Mouse (Mus musculus) forebrain, embryonic 14.5 days (tissue): ENCODE results near the gene Eprs. TPM values are rescaled to one million over a fixed set of nuclear protein-coding genes. Genes with fewer than 3 reads are reported as not detected.
A peak's percentile ranks its signal among the peaks of the same experiment; 100 is the strongest.

Source experiments
- ATAC-seq: fragments of 200-750 bp; cut with Nextera tagmentation; 2 replicates; pipeline ENCODE4 v1.8.0; 2017; ENCODE audit warnings: mild to moderate bottlenecking, moderate library complexity
- DNase-seq: peaks from one replicate; pipeline ENCODE4 v3.0.0-alpha.2; 2015; ENCODE audit warnings: low spot score
- H3K27ac ChIP-seq: fragments of 300-500 bp; sonication (generic); 2 replicates; pipeline ENCODE4 v1.5.1; 2014; ENCODE audit warnings: low read depth, mild to moderate bottlenecking, control low read depth, low read length, moderate library complexity
- H3K27me3 ChIP-seq: fragments of 300-500 bp; sonication (generic); replicated peaks from 2 replicates; pipeline ENCODE4 v1.6.1; 2014; ENCODE audit warnings: low read length, control low read depth, mixed read lengths; ENCODE audit not compliant: control insufficient read depth, insufficient read depth
- H3K36me3 ChIP-seq: fragments of 300-500 bp; sonication (generic); 2 replicates; pipeline ENCODE4 v1.6.1; 2014; ENCODE audit warnings: low read length, control low read depth; ENCODE audit not compliant: control insufficient read depth, insufficient read depth
- H3K4me1 ChIP-seq: fragments of 300-500 bp; sonication (generic); 2 replicates; pipeline ENCODE4 v1.6.1; 2014; ENCODE audit warnings: antibody characterized with exemption, low read length, control low read depth; ENCODE audit not compliant: control insufficient read depth, insufficient read depth
- H3K4me2 ChIP-seq: fragments of 300-500 bp; sonication (generic); 2 replicates; pipeline ENCODE4 v1.6.1; 2014; ENCODE audit warnings: mild to moderate bottlenecking, control low read depth, low read length
- H3K4me3 ChIP-seq: fragments of 300-500 bp; sonication (generic); 2 replicates; pipeline ENCODE4 v1.5.1; 2014; ENCODE audit warnings: low read depth, low read length, control low read depth
- H3K9ac ChIP-seq: fragments of 300-500 bp; sonication (generic); 2 replicates; pipeline ENCODE4 v1.6.1; 2014; ENCODE audit warnings: mild to moderate bottlenecking, low read length, control low read depth, moderate library complexity
- H3K9me3 ChIP-seq: fragments of 300-500 bp; sonication (generic); replicated peaks from 2 replicates; pipeline ENCODE4 v1.6.1; 2016; ENCODE audit warnings: low read length, control low read depth, mixed read lengths; ENCODE audit not compliant: control insufficient read depth
- WGBS: fragments of 180-500 bp; shearing (Covaris S2); extraction: QIAGEN DNeasy Blood & Tissue Kit; methylation state at CpG from one replicate; pipeline ENCODE4 v1.1.7; 2014; 5-methylcytosine and 5-hydroxymethylcytosine counted together
- microRNA counts: library from miRNA; unstranded; fragments of <30 nt; microRNA quantifications from one replicate; lab custom pipeline; 2016
- microRNA-seq: library from miRNA; unstranded; fragments of <30 nt; microRNA quantifications from one replicate; pipeline ENCODE4, GENCODE M21; 2016
- polyA plus RNA-seq: library from polyadenylated mRNA; unstranded; fragments of >200 nt; fragmentation: Nextera tagmentation; extraction: Ambion mirVana; gene quantifications from 2 replicates; pipeline ENCODE4 v1.2.1, GENCODE M21; 2014

The Eprs gene
- polyA plus RNA-seq, 1 experiment from 2014 or later = 142 TPM

DNA sequence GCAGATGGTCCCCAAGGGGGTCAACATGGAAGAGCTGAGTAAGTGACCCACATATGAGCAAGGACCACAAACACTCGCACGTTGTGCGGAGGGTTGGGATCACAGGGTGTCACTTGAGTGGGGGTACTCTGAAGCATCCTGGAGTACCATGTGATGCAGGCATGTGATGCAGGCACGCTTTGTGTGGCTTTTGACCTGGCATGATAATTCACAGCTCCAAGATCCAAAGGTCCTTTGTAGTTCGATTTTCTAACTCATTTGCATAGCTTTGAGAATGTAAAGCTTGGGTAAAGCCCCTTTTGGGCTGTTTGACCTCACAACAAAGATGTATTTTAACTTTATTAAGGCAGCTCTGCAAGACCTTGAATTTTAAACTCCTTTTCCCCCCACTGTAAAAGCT lies 100.0 kb downstream of the Eprs start:
- 92% methylated on average over 5 of the region's 5 CpGs for WGBS
- ATAC-seq (no peak), DNase-seq (no peak)
- Histone ChIP-seq H3K36me3 (peaks cover 36% of the 10 kb centered on the region; the same call in 1 of the 2 replicates), H3K27ac (no peak overlapping the region), H3K4me3 (no peak overlapping the region), H3K9me3 (no peaks in the 10 kb centered on the region), H3K4me1 (no peaks in the 10 kb centered on the region), H3K27me3 (no peaks in the 10 kb centered on the region), H3K9ac (no peak overlapping the region), H3K4me2 (no peak overlapping the region)

DNA sequence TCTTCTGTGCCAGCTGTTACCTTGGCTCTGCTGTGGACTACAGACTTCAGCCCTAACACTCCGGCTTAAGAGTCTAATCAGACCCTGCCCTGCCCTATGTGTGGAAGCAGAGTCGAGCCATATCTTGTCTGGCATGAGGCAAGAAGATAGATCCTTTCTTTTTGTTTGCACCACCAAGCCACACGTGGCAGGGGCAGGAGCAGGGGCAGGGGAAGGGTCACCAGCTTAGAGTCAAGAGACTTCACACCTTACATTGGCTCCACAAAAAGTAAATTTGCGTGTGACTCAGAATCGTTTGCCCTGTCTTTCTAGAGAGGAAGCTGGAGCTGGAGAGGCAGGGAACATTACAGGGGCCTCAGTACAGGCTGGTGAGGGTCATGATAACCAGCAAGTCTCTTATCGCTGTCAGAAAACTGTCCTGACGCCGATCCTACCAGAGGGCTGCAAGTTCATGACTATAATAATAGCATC lies 106.7 kb downstream of the Eprs start:
- no peak for ATAC-seq
- 81% methylated on average over 8 of the region's 8 CpGs for WGBS
- H3K9ac ChIP-seq = no peak overlapping the region

DNA sequence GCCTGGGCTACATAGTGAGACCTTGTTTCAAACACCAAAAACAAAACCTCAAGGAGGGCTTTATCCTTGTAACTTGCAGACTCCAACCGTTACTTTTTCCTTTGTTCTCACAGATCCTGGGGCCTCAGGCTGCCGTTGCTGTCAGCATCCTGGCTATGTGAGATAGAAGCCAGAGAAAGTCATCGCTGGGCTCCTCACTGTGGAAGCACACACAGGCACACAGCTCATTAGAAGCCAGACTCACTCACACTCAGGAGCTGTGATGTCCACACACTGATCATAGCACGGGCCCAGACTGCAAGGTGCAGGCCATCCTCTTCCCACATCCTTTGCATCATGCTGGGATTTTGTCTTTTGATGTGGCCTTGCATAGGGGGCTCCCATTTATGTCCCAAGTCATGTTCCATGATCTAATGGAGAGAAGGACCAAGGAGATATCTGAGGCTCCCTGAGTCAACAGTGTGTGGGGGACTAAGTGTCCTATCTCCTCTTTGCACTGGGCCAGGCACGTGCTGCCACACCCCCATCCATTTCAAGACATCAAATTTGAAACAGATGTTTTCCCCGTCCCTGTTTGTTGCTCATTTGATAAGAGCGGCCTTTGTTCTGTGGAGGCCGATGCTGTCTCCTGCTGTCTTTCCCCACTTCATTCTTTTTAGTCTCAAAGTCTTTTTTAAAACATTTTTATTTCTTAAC lies 109.3 kb downstream of the Eprs start:
- H3K36me3 ChIP-seq = peaks cover 2% of the 10 kb centered on the region; the same call in 1 of the 2 replicates
- ATAC-seq (no peak), DNase-seq (no peak)
- no peak overlapping the region for H3K4me2 ChIP-seq
- H3K9ac ChIP-seq = no peak overlapping the region
- H3K27ac ChIP-seq = no peak overlapping the region
- H3K27me3 ChIP-seq = no peaks in the 10 kb centered on the region
- H3K4me1 ChIP-seq = no peaks in the 10 kb centered on the region
- no peak overlapping the region for H3K4me3 ChIP-seq
- H3K9me3 ChIP-seq = no peaks in the 10 kb centered on the region
- 67% methylated on average over 8 of the region's 8 CpGs for WGBS

More for the DNA sequence above, 106.7 kb downstream of the Eprs start:
- H3K9me3 ChIP-seq = no peaks in the 10 kb centered on the region
- no peak overlapping the region for H3K4me3 ChIP-seq
- no peak overlapping the region for H3K27ac ChIP-seq
- no peaks in the 10 kb centered on the region for H3K27me3 ChIP-seq
- no peak for DNase-seq
- H3K36me3 ChIP-seq = peaks cover 20% of the 10 kb centered on the region; the same call in 1 of the 2 replicates
- no peaks in the 10 kb centered on the region for H3K4me1 ChIP-seq
- no peak overlapping the region for H3K4me2 ChIP-seq

DNA sequence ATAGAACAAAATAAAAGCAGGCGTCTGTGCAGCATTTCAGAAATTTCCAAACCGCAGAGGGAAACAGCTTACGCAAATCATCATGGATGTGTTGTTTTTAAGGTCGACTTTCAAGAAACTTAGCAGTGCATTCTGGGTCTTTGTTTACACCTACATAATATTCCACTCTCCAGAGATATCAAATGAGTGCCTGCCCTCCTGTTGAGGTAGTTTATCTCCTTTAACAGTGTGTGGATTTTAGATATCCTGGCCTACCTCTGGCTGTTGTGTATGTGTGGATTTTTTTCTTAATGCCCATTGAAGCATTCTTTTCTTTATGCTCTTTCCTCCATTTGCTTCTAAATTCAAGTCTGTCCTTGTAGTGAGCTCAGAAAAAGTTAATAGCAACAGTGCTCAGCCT lies 109.9 kb downstream of the Eprs start:
- Histone ChIP-seq H3K4me1 (no peaks in the 10 kb centered on the region), H3K9ac (no peak overlapping the region), H3K36me3 (no peaks in the 10 kb centered on the region), H3K27ac (no peak overlapping the region), H3K27me3 (no peaks in the 10 kb centered on the region), H3K9me3 (no peaks in the 10 kb centered on the region), H3K4me2 (no peak overlapping the region), H3K4me3 (no peak overlapping the region)
- WGBS = 95% methylated on average over 4 of the region's 4 CpGs
- DNase-seq = no peak
- no peak for ATAC-seq

DNA sequence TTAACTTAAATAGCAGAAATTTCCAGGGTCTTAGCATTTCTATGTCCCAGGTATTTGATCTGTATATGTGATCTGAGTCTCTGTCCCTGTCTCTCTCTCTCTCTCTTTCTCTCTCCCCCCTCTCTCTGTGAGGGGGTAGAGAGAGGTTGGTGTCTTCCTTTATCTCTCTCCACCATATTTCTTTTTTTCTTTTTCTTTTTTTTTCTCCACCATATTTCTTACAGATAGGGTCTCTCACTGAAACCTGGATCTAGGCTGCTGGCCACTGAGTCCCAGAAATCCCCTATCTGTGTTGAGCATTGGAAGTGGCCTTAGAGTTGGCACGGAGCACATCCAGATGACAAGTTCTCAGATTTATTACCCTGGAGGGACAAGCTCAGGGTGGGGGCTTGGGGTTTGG lies 110.6 kb downstream of the Eprs start:
- H3K9ac ChIP-seq = no peak overlapping the region
- H3K4me2 ChIP-seq = no peak overlapping the region
- no peak overlapping the region for H3K4me3 ChIP-seq
- no peak for DNase-seq
- no peaks in the 10 kb centered on the region for H3K27me3 ChIP-seq
- no peaks in the 10 kb centered on the region for H3K4me1 ChIP-seq
- 95% methylated on average over 1 of the region's 1 CpGs for WGBS
- no peaks in the 10 kb centered on the region for H3K36me3 ChIP-seq
- no peaks in the 10 kb centered on the region for H3K9me3 ChIP-seq
- no peak for ATAC-seq
- no peak overlapping the region for H3K27ac ChIP-seq

MicroRNA genes within 50 kb of the gene (microRNA counts, 519-probe panel; counts per million panel counts)
- microRNA mmu-miR-194 (lab: Ali Mortazavi, UCI) = 3,498 counts per million, percentile 32 among the panel's probes with 10 or more counts

Small RNA genes within 50 kb of the gene (microRNA-seq; reads per million reads assigned to microRNA genes)
- gene Mir194-1 (0.79 reads per million), gene Mir215 (1.3 reads per million, percentile 3 among the genes with 10 or more reads in this experiment)

Other genes with a start within 250 kb of the Eprs start
- gene Rab3gap2, start 158.9 kb upstream of the Eprs start, polyA plus RNA-seq = 18.2 and 22.9 TPM in 2 replicates
- gene Iars2, start 33.6 kb upstream of the Eprs start, polyA plus RNA-seq = 18.4 and 19.5 TPM in 2 replicates
- gene Bpnt1, start 30.9 kb upstream of the Eprs start, polyA plus RNA-seq = 18.8 and 18.9 TPM in 2 replicates
- gene Slc30a10, start 91.8 kb downstream of the Eprs start, polyA plus RNA-seq = 10.5 and 11.0 TPM in 2 replicates